Mouse (Mus musculus) spleen, adult 2 months (tissue): ENCODE results near the gene Baiap2l1. TPM values are rescaled to one million over a fixed set of nuclear protein-coding genes. Genes with fewer than 3 reads are reported as not detected.
"Not testable (repeated sequence)": the region's sequence is repeated elsewhere in the genome, so short reads cannot be mapped to it uniquely, and the experiment has no call there.

Experiments used
- DNase-seq, 2 experiments: peaks; one replicate each; pipeline versions ENCODE4 v3.0.0 to v3.0.0-alpha.2; 2012 to 2021; ENCODE audit warnings: low spot score in 2 of 2, low read depth in 1 of 2
- H3K27ac ChIP-seq: fragments of 200-500 bp; 2 replicates; pipeline ENCODE4 v1.5.1; 2012; ENCODE audit warnings: low read length, inconsistent platforms; ENCODE audit not compliant: insufficient read depth
- H3K27me3 ChIP-seq: fragments of 200-500 bp; 2 replicates; pipeline ENCODE4 v1.6.1; 2012; ENCODE audit warnings: mild to moderate bottlenecking, moderate library complexity, low read length, inconsistent platforms; ENCODE audit not compliant: control insufficient read depth, insufficient read depth
- H3K36me3 ChIP-seq: fragments of 200-500 bp; 2 replicates; pipeline ENCODE4 v1.6.1; 2012; ENCODE audit warnings: mild to moderate bottlenecking, low read length, inconsistent platforms; ENCODE audit not compliant: control insufficient read depth, insufficient read depth
- H3K4me1 ChIP-seq: fragments of 200-500 bp; 2 replicates; pipeline ENCODE4 v1.6.1; 2011; ENCODE audit warnings: inconsistent platforms; ENCODE audit not compliant: control insufficient read depth, insufficient read depth, insufficient read length
- H3K4me3 ChIP-seq: fragments of 200-500 bp; 2 replicates; pipeline ENCODE4 v1.5.1; 2011; ENCODE audit warnings: mild to moderate bottlenecking, inconsistent platforms; ENCODE audit not compliant: insufficient read depth, insufficient read length; ENCODE audit errors: extremely low read depth
- CTCF ChIP-seq: fragments of 200-500 bp; IDR thresholded peaks from 2 replicates; pipeline ENCODE4 v1.5.1; 2011; ENCODE audit warnings: mild to moderate bottlenecking, inconsistent platforms; ENCODE audit not compliant: insufficient read depth, insufficient read length, insufficient replicate concordance; ENCODE audit errors: extremely low read depth
- POLR2A ChIP-seq: fragments of 200-500 bp; IDR thresholded peaks from 2 replicates; pipeline ENCODE4 v1.6.1; 2011; ENCODE audit warnings: low read depth, low read length, inconsistent platforms
- WGBS: fragments of 180-500 bp; shearing (Covaris S2); methylation state at CpG from one replicate; pipeline ENCODE4 v1.1.7; 2018; 5-methylcytosine and 5-hydroxymethylcytosine counted together
- polyA plus RNA-seq: library from polyadenylated mRNA; depleted of rRNA; stranded (reverse); fragments of >200 nt; gene quantifications from 2 replicates; pipeline ENCODE4 v1.2.3, GENCODE M21; 2012

Baiap2l1 gene
- polyA plus RNA-seq, 1 experiment = 0.22 TPM

- TF ChIP-seq CTCF (no peak), POLR2A (no peak)
- Histone ChIP-seq H3K27me3 (peaks cover 2% of the 10 kb centered on the region), H3K27ac (no peak overlapping the region), H3K4me1 (no peaks in the 10 kb centered on the region), H3K36me3 (no peaks in the 10 kb centered on the region), H3K4me3 (no peak overlapping the region)
- no peak for DNase-seq
- 86% methylated on average over 9 of the region's 9 CpGs for WGBS
These were observed 5.5 kb downstream of the Baiap2l1 start for GRCm38 (mm10) chr5:144352250-144353047.

- TF ChIP-seq POLR2A = no peak
- H3K36me3 ChIP-seq = no peaks in the 10 kb centered on the region
- H3K27me3 ChIP-seq = no peaks in the 10 kb centered on the region; the same call in 1 of the 2 replicates
- no peak overlapping the region for H3K4me3 ChIP-seq
- WGBS = 74% methylated on average over 8 of the region's 8 CpGs
- no peak overlapping the region for H3K27ac ChIP-seq
- H3K4me1 ChIP-seq = no peaks in the 10 kb centered on the region
- DNase-seq = no peak
These were observed 6.7 kb downstream of the Baiap2l1 start for GRCm38 (mm10) chr5:144351185-144351584.

GRCm38 (mm10) chr5:144344592-144344991, 13.3 kb downstream of the Baiap2l1 start:
- no peaks in the 10 kb centered on the region for H3K4me1 ChIP-seq
- TF ChIP-seq POLR2A (no peak), CTCF (no peak)
- DNase-seq = no peak
- 9% methylated on average over 6 of the region's 6 CpGs for WGBS
- H3K4me3 ChIP-seq = no peak overlapping the region
- no peaks in the 10 kb centered on the region for H3K36me3 ChIP-seq
- no peak overlapping the region for H3K27ac ChIP-seq
- H3K27me3 ChIP-seq = no peaks in the 10 kb centered on the region

GRCm38 (mm10) chr5:144341085-144341484, 16.8 kb downstream of the Baiap2l1 start:
- no peaks in the 10 kb centered on the region for H3K27me3 ChIP-seq
- no peaks in the 10 kb centered on the region for H3K4me1 ChIP-seq
- no peak overlapping the region for H3K27ac ChIP-seq
- WGBS = 92% methylated on average over 1 of the region's 1 CpGs
- H3K4me3 ChIP-seq = no peak overlapping the region
- no peaks in the 10 kb centered on the region for H3K36me3 ChIP-seq
- TF ChIP-seq POLR2A = no peak
- TF ChIP-seq CTCF = no peak
- DNase-seq = no peak

- Histone ChIP-seq H3K36me3 (no peaks in the 10 kb centered on the region), H3K27me3 (no peaks in the 10 kb centered on the region), H3K4me1 (no peaks in the 10 kb centered on the region), H3K4me3 (no peak overlapping the region), H3K27ac (no peak overlapping the region)
- no peak for DNase-seq
- 61% methylated on average over 1 of the region's 1 CpGs for WGBS
- no peak for TF ChIP-seq CTCF
- no peak for TF ChIP-seq POLR2A
These were observed 19.1 kb downstream of the Baiap2l1 start for GRCm38 (mm10) chr5:144338787-144339186.

- not testable (repeated sequence) for H3K4me1 ChIP-seq, H3K27me3 ChIP-seq, H3K27ac ChIP-seq, DNase-seq, H3K4me3 ChIP-seq, H3K36me3 ChIP-seq
- WGBS = 85% methylated on average over 6 of the region's 6 CpGs
These were observed 22.6 kb downstream of the Baiap2l1 start for GRCm38 (mm10) chr5:144335357-144335756.

GRCm38 (mm10) chr5:144334010-144334409, 23.9 kb downstream of the Baiap2l1 start:
- 81% methylated on average over 11 of the region's 11 CpGs for WGBS
- DNase-seq = no peak
- H3K4me1 ChIP-seq = no peaks in the 10 kb centered on the region
- no peak overlapping the region for H3K27ac ChIP-seq
- no peak overlapping the region for H3K4me3 ChIP-seq
- no peaks in the 10 kb centered on the region for H3K27me3 ChIP-seq
- TF ChIP-seq CTCF (no peak), POLR2A (no peak)
- no peaks in the 10 kb centered on the region for H3K36me3 ChIP-seq
